Mouse (Mus musculus) liver, postnatal 0 days (tissue): ENCODE results near the gene Cdk10.
A peak's percentile ranks its signal among the peaks of the same experiment; 100 is the strongest.

Experiments used
- CTCF ChIP-seq: sonication (generic); IDR thresholded peaks from 2 replicates; pipeline ENCODE4 v1.5.1; 2016; ENCODE audit warnings: antibody characterized with exemption, low read depth
- EP300 ChIP-seq: IDR thresholded peaks from 2 replicates; pipeline ENCODE4 v1.6.1; 2016; ENCODE audit warnings: antibody characterized with exemption, low read depth, mild to moderate bottlenecking

DNA sequence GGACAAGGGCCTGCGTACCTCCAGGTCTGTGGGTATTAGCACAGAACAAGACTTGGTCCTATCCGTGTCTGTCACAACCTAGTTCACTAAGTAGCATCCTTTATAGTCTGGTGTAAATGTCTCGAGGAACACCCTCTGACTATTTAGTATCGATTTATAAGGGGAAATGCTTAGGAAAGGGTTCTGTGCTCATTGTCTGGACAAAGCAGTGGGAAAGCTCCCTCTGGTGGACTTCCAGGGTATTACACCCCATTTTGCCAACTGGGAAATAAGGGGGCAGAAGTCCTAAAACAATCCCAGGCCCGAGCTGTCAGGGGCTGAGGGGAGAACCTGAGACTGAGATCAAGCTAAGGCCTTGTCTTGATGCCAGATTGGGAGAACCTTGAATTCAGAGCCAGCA, 22.4 kb upstream of the Cdk10 start:
- peak; percentile 95 for TF ChIP-seq CTCF
- no peak for TF ChIP-seq EP300
